ENCODE assay signal across 9 mouse cellular contexts in genomic region chr10:59978401-59978800, GRCm38 (mm10). TPM values are rescaled to one million over a fixed set of nuclear protein-coding genes. Genes with fewer than 3 reads are reported as not detected.
DNase-seq lines count a peak whose midpoint lies in the region; ATAC-seq lines count a peak whose summit lies in the region.
"Had no signal": no experiment of that assay in that cellular context is flagged by ENCODE, and none has a peak within 500 bp of the region (broad histone marks: within the 10 kb centered on the region; RNA-seq: fewer than 3 reads in every experiment).

No protein-coding gene starts in this region.

- H3K27ac ChIP-seq in kidney, embryonic 16.5 days (ENCODE audit: low read length) = peak overlapping the region; percentile 46; the same call in 1 of the 2 replicates
- peak overlapping the region; percentile 78; the same call in 1 of the 2 replicates for H3K27ac ChIP-seq in embryonic facial prominence, embryonic 12.5 days
- H3K27ac ChIP-seq in hindbrain, embryonic 15.5 days (replicated peaks) = peak overlapping the region; percentile 63
- H3K27ac ChIP-seq in midbrain, embryonic 14.5 days (replicated peaks; ENCODE audit: low read depth, low read length) = peak overlapping the region; percentile 76; the same call in 1 of the 2 replicates

- H3K4me3 ChIP-seq in kidney, embryonic 16.5 days (ENCODE audit: low read length) = no peak overlapping the region
- H3K4me3 ChIP-seq in embryonic facial prominence, embryonic 12.5 days = no peak overlapping the region
- no peak overlapping the region for H3K4me3 ChIP-seq in hindbrain, embryonic 15.5 days
- no peak overlapping the region for H3K4me3 ChIP-seq in midbrain, embryonic 14.5 days (replicated peaks; ENCODE audit: low read depth, low read length)

- 49% methylated on average over 2 of the region's 2 CpGs for WGBS in kidney, embryonic 16.5 days
- WGBS in embryonic facial prominence, embryonic 12.5 days = 68% methylated on average over 2 of the region's 2 CpGs
- 68% methylated on average over 2 of the region's 2 CpGs for WGBS in hindbrain, embryonic 15.5 days
- WGBS in midbrain, embryonic 14.5 days = 72% methylated on average over 2 of the region's 2 CpGs

- no peak for ATAC-seq in kidney, embryonic 16.5 days (ENCODE audit: low FRiP score, low TSS enrichment)
- no peak for ATAC-seq in embryonic facial prominence, embryonic 12.5 days (ENCODE audit: insufficient number of reproducible peaks, insufficient read depth, low FRiP score, low TSS enrichment)
- no peak for ATAC-seq in hindbrain, embryonic 15.5 days (ENCODE audit: low FRiP score, low read depth)
- no peak for ATAC-seq in midbrain, embryonic 14.5 days (ENCODE audit: low FRiP score, low TSS enrichment)

- no peaks in the 10 kb centered on the region for H3K36me3 ChIP-seq in kidney, embryonic 16.5 days (ENCODE audit: insufficient read depth, low read length)
- no peaks in the 10 kb centered on the region for H3K36me3 ChIP-seq in embryonic facial prominence, embryonic 12.5 days
- H3K36me3 ChIP-seq in hindbrain, embryonic 15.5 days = no peaks in the 10 kb centered on the region; the same call in 1 of the 2 replicates
- no peaks in the 10 kb centered on the region for H3K36me3 ChIP-seq in midbrain, embryonic 14.5 days (ENCODE audit: control insufficient read depth, insufficient read depth, low read length)

- no peak overlapping the region for H3K4me2 ChIP-seq in kidney, embryonic 16.5 days (replicated peaks; ENCODE audit: low read depth, low read length)
- H3K4me2 ChIP-seq in embryonic facial prominence, embryonic 12.5 days (replicated peaks) = no peak overlapping the region
- no peak overlapping the region for H3K4me2 ChIP-seq in hindbrain, embryonic 15.5 days
- no peak overlapping the region for H3K4me2 ChIP-seq in midbrain, embryonic 14.5 days (ENCODE audit: low read length)

- no peak overlapping the region for H3K9ac ChIP-seq in kidney, embryonic 16.5 days (replicated peaks; ENCODE audit: low read length)
- no peak overlapping the region for H3K9ac ChIP-seq in embryonic facial prominence, embryonic 12.5 days
- H3K9ac ChIP-seq in hindbrain, embryonic 15.5 days = no peak overlapping the region
- no peak overlapping the region for H3K9ac ChIP-seq in midbrain, embryonic 14.5 days (replicated peaks; ENCODE audit: low read length)

- peaks cover 38% of the 10 kb centered on the region for H3K4me1 ChIP-seq in kidney, embryonic 16.5 days (ENCODE audit: insufficient read depth, low read length)
- H3K4me1 ChIP-seq in embryonic facial prominence, embryonic 12.5 days = peaks cover 35% of the 10 kb centered on the region
- peaks cover 34% of the 10 kb centered on the region for H3K4me1 ChIP-seq in hindbrain, embryonic 15.5 days (replicated peaks)
- peaks cover 18% of the 10 kb centered on the region for H3K4me1 ChIP-seq in midbrain, embryonic 14.5 days (ENCODE audit: control insufficient read depth, insufficient read depth, low read length)

- DNase-seq in kidney, postnatal 4 days = no peak
- DNase-seq in midbrain, embryonic 14.5 days = no peak
- no peak for DNase-seq in right cerebral cortex, postnatal 10 days (ENCODE audit: low spot score in 2 of 2)
- no peak for DNase-seq in spleen, postnatal 10 days (ENCODE audit: low spot score in 2 of 2)
- DNase-seq in testis, postnatal 14 days (ENCODE audit: low spot score) = no peak
- DNase-seq: cerebellum, adult 9-11 months had no signal

- H3K9me3 ChIP-seq in kidney, embryonic 16.5 days (ENCODE audit: low read length) = no peaks in the 10 kb centered on the region
- H3K9me3 ChIP-seq in embryonic facial prominence, embryonic 12.5 days = no peaks in the 10 kb centered on the region
- H3K9me3 ChIP-seq in hindbrain, embryonic 15.5 days = no peaks in the 10 kb centered on the region
- H3K9me3 ChIP-seq in midbrain, embryonic 14.5 days (ENCODE audit: control insufficient read depth, low read length) = no peaks in the 10 kb centered on the region

- H3K27me3 ChIP-seq in kidney, embryonic 16.5 days (ENCODE audit: insufficient read depth, low read length) = no peaks in the 10 kb centered on the region
- H3K27me3 ChIP-seq in embryonic facial prominence, embryonic 12.5 days = no peaks in the 10 kb centered on the region
- no peaks in the 10 kb centered on the region for H3K27me3 ChIP-seq in hindbrain, embryonic 15.5 days
- no peaks in the 10 kb centered on the region for H3K27me3 ChIP-seq in midbrain, embryonic 14.5 days (ENCODE audit: control insufficient read depth, insufficient read depth, low read length)

RNA-seq across cellular contexts. Expression of gene Ascc1, which starts 24.2 kb away (rescaled TPM):
- 56.3 and 58.0 TPM in 2 replicates for polyA plus RNA-seq in kidney, embryonic 16.5 days (2015; fragmentation: Nextera tagmentation; extraction: Ambion mirVana)
- 41.8 and 41.9 TPM in 2 replicates for polyA plus RNA-seq in embryonic facial prominence, embryonic 12.5 days (2016; fragmentation: Nextera tagmentation; extraction: Ambion mirVana)
- 46.4 and 49.1 TPM in 2 replicates for polyA plus RNA-seq in hindbrain, embryonic 15.5 days (2015; fragmentation: Nextera tagmentation; extraction: Ambion mirVana)
- polyA plus RNA-seq in midbrain, embryonic 14.5 days (2014; fragmentation: Nextera tagmentation; extraction: Ambion mirVana) = 48.2 and 48.4 TPM in 2 replicates

RNA-seq across cellular contexts. Expression of gene Anapc16, which starts 24.5 kb away (rescaled TPM):
- polyA plus RNA-seq in kidney, embryonic 16.5 days (2015; fragmentation: Nextera tagmentation; extraction: Ambion mirVana) = 93.6 and 95.2 TPM in 2 replicates
- polyA plus RNA-seq in embryonic facial prominence, embryonic 12.5 days (2016; fragmentation: Nextera tagmentation; extraction: Ambion mirVana) = 125 TPM in 2 replicates
- polyA plus RNA-seq in hindbrain, embryonic 15.5 days (2015; fragmentation: Nextera tagmentation; extraction: Ambion mirVana) = 106 and 120 TPM in 2 replicates
- 97.2 and 105 TPM in 2 replicates for polyA plus RNA-seq in midbrain, embryonic 14.5 days (2014; fragmentation: Nextera tagmentation; extraction: Ambion mirVana)

RNA-seq across cellular contexts. Expression of gene Ddit4, which starts 26.8 kb away (rescaled TPM):
- 30.6 and 31.9 TPM in 2 replicates for polyA plus RNA-seq in kidney, embryonic 16.5 days (2015; fragmentation: Nextera tagmentation; extraction: Ambion mirVana)
- 81.2 and 92.3 TPM in 2 replicates for polyA plus RNA-seq in embryonic facial prominence, embryonic 12.5 days (2016; fragmentation: Nextera tagmentation; extraction: Ambion mirVana)
- polyA plus RNA-seq in hindbrain, embryonic 15.5 days (2015; fragmentation: Nextera tagmentation; extraction: Ambion mirVana) = 68.9 and 71.1 TPM in 2 replicates
- polyA plus RNA-seq in midbrain, embryonic 14.5 days (2014; fragmentation: Nextera tagmentation; extraction: Ambion mirVana) = 6.2 and 7.3 TPM in 2 replicates
